Mouse (Mus musculus) limb, embryonic 13.5 days (tissue): ENCODE data around the gene Ryr2. TPM values are rescaled to one million over a fixed set of nuclear protein-coding genes. Genes with fewer than 3 reads are reported as not detected.

Experiments used
- ATAC-seq: fragments of 200-750 bp; cut with Nextera tagmentation; 2 replicates; pipeline ENCODE4 v1.8.0; 2017; ENCODE audit warnings: low read depth, moderate number of reproducible peaks, moderate TSS enrichment; ENCODE audit not compliant: low FRiP score
- H3K27ac ChIP-seq: fragments of 300-500 bp; sonication (generic); 2 replicates; pipeline ENCODE4 v1.5.1; 2015; ENCODE audit warnings: inconsistent platforms, mild to moderate bottlenecking, moderate library complexity
- H3K27me3 ChIP-seq: fragments of 300-500 bp; sonication (generic); 2 replicates; pipeline ENCODE4 v1.6.1; 2015; ENCODE audit warnings: mild to moderate bottlenecking, inconsistent platforms
- H3K36me3 ChIP-seq: fragments of 300-500 bp; sonication (generic); 2 replicates; pipeline ENCODE4 v1.6.1; 2015; ENCODE audit warnings: inconsistent platforms, mild to moderate bottlenecking, moderate library complexity
- H3K4me1 ChIP-seq: fragments of 300-500 bp; sonication (generic); 2 replicates; pipeline ENCODE4 v1.6.1; 2015; ENCODE audit warnings: inconsistent platforms
- H3K4me2 ChIP-seq: fragments of 300-500 bp; sonication (generic); replicated peaks from 2 replicates; pipeline ENCODE4 v1.6.1; 2015; ENCODE audit warnings: inconsistent platforms, mild to moderate bottlenecking, moderate library complexity
- H3K4me3 ChIP-seq: fragments of 300-500 bp; sonication (generic); 2 replicates; pipeline ENCODE4 v1.5.1; 2015; ENCODE audit warnings: moderate library complexity, mild to moderate bottlenecking, inconsistent platforms
- H3K9ac ChIP-seq: fragments of 300-500 bp; sonication (generic); 2 replicates; pipeline ENCODE4 v1.6.1; 2015; ENCODE audit warnings: mild to moderate bottlenecking, inconsistent platforms
- H3K9me3 ChIP-seq: fragments of 300-500 bp; sonication (generic); 2 replicates; pipeline ENCODE4 v1.6.1; 2016; ENCODE audit warnings: inconsistent platforms
- WGBS: fragments of 180-500 bp; shearing (Covaris S2); methylation state at CpG from one replicate; pipeline ENCODE4 v1.1.7; 2015; 5-methylcytosine and 5-hydroxymethylcytosine counted together
- polyA plus RNA-seq: library from polyadenylated mRNA; unstranded; fragments of >200 nt; fragmentation: Nextera tagmentation; extraction: Ambion mirVana; gene quantifications from 2 replicates; pipeline ENCODE4 v1.2.1, GENCODE M21; 2015

Gene Ryr2
- polyA plus RNA-seq, 1 experiment from 2014 or later, result 0.46 TPM

DNA sequence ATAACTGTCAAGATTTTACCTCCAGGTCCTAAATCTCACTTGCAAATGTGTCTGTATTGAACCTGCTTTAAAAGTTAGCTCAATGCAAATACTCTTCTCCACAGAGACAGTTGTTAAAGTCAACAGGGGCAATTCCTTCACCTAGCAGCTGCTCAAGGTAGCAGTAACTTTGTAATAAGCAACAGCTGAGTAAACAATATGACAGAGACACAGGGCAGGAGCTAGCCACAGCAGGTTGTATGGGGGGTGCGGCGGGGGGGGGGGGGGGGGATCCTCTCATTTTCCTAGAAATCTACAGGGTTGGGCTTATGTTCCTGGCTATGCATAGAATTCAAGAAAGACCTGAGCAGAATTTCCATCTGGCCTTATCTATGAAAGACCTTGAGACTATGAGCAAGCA is 339.8 kb downstream of the Ryr2 start:
- Histone ChIP-seq H3K9me3 (peaks cover 3% of the 10 kb centered on the region; the same call in 1 of the 2 replicates), H3K4me1 (no peaks in the 10 kb centered on the region), H3K4me3 (no peak overlapping the region), H3K36me3 (no peaks in the 10 kb centered on the region), H3K27me3 (no peaks in the 10 kb centered on the region), H3K27ac (no peak overlapping the region), H3K9ac (no peak overlapping the region), H3K4me2 (no peak overlapping the region)
- WGBS, result 61% methylated on average over 2 of the region's 2 CpGs
- no peak for ATAC-seq

- 74% methylated on average over 4 of the region's 4 CpGs for WGBS
- Histone ChIP-seq H3K36me3 (no peaks in the 10 kb centered on the region), H3K9ac (no peak overlapping the region), H3K4me3 (no peak overlapping the region), H3K4me2 (no peak overlapping the region), H3K27me3 (no peaks in the 10 kb centered on the region), H3K9me3 (peaks cover 3% of the 10 kb centered on the region; the same call in 1 of the 2 replicates), H3K27ac (no peak overlapping the region), H3K4me1 (no peaks in the 10 kb centered on the region)
- ATAC-seq, result no peak
These were observed 342.8 kb downstream of the Ryr2 start for GRCm38 (mm10) chr13:11763925-11764324.

DNA sequence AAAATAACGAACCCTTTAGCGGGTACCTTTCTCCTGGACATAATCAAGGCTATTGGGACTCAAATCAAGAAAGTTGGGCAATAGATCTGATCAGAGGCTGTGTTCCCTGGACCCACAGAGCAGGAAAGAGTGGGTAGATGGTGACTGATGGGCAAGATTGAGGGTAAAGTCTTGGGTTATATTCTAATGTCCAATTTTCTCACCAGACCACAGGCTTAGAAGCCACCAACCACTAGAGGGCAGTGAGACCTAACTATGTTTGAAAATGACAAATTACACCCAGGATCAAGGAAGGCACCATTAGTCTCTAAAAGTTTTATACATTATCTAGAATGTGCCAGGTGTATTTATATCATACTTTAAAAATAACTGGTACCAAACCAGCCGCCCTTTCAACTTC is 343.6 kb downstream of the Ryr2 start:
- Histone ChIP-seq H3K9me3 (peaks cover 3% of the 10 kb centered on the region; the same call in 1 of the 2 replicates), H3K27me3 (no peaks in the 10 kb centered on the region), H3K4me3 (no peak overlapping the region), H3K9ac (no peak overlapping the region), H3K4me2 (no peak overlapping the region), H3K36me3 (no peaks in the 10 kb centered on the region), H3K4me1 (no peaks in the 10 kb centered on the region), H3K27ac (no peak overlapping the region)
- ATAC-seq, result no peak
- 79% methylated on average over 3 of the region's 3 CpGs for WGBS

DNA sequence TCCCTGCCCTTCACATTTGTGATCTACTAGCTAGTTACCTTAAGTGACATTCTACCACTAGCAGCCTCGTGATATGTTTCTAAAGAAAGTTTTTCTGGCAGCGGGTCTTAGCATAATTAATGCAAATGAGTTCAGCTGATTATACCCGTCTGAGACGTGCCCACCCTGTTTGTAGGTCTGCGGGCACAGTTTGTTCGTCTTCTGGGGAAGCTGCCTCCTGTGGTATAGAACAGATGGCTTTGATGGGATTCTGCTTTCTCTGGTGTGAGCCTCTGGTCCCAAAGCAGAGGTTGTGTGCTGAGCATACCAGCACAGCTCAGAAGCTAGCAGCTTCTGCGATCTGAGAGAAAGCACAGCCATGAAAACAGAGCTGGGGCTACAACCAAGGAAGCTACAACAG is 348.9 kb downstream of the Ryr2 start:
- Histone ChIP-seq H3K4me1 (no peaks in the 10 kb centered on the region), H3K36me3 (no peaks in the 10 kb centered on the region), H3K27ac (no peak overlapping the region), H3K4me2 (no peak overlapping the region), H3K9me3 (no peaks in the 10 kb centered on the region), H3K4me3 (no peak overlapping the region), H3K27me3 (no peaks in the 10 kb centered on the region), H3K9ac (no peak overlapping the region)
- no peak for ATAC-seq
- 69% methylated on average over 7 of the region's 7 CpGs for WGBS

DNA sequence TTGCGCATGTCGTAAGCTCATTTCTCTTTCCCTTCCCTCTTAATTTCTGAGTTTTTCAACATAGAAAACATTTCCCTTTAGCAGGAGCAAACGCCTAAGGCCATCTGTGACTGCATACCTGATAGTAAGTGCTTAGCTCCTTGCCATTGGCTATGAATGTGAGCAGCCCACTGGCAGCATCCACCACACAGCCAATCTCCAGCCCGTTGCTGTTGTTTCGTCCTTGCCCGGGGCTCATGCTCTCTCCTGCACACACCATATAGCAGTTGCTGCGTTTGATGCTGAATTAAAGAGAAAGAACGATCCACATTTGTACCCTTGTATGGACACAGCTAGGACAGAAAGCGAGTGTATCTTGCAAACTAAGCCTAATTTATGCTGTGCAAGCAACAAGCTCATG is 361.3 kb downstream of the Ryr2 start:
- no peaks in the 10 kb centered on the region for H3K27me3 ChIP-seq
- H3K27ac ChIP-seq, result no peak overlapping the region
- H3K4me3 ChIP-seq, result no peak overlapping the region
- H3K9ac ChIP-seq, result no peak overlapping the region
- 87% methylated on average over 9 of the region's 9 CpGs for WGBS
- H3K36me3 ChIP-seq, result no peaks in the 10 kb centered on the region
- H3K4me2 ChIP-seq, result no peak overlapping the region
- H3K4me1 ChIP-seq, result no peaks in the 10 kb centered on the region
- ATAC-seq, result no peak
- no peaks in the 10 kb centered on the region for H3K9me3 ChIP-seq

DNA sequence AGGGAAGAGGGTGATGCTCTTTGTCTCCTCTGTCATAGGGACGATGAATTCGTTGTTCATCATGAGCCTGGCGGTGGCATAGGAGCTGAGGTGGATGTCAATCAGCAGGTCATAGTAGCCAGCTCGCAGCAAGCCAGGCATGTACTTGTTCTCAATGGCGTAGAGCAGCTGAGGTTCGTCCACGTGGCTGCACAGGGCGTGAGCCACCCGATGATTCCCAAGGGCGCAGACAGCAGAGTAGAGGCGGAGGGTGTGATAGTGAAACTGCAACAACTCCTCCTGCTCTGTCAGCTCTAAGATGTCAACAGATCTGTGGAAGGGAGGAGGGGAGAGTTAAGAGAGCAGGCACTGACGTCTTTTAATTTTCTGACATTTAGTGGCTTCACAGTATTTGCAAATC is 368.5 kb downstream of the Ryr2 start:
- 90% methylated on average over 12 of the region's 12 CpGs for WGBS

GRCm38 (mm10) chr13:11716216-11716615 is 390.5 kb downstream of the Ryr2 start:
- no peak for ATAC-seq
- no peaks in the 10 kb centered on the region for H3K4me1 ChIP-seq
- H3K9me3 ChIP-seq, result no peaks in the 10 kb centered on the region
- H3K9ac ChIP-seq, result no peak overlapping the region
- WGBS, result 95% methylated on average over 4 of the region's 4 CpGs
- H3K36me3 ChIP-seq, result no peaks in the 10 kb centered on the region
- no peaks in the 10 kb centered on the region for H3K27me3 ChIP-seq
- no peak overlapping the region for H3K4me2 ChIP-seq
- H3K27ac ChIP-seq, result no peak overlapping the region
- no peak overlapping the region for H3K4me3 ChIP-seq

More for the DNA sequence above, 368.5 kb downstream of the Ryr2 start:
- Histone ChIP-seq H3K36me3 (no peaks in the 10 kb centered on the region), H3K27me3 (no peaks in the 10 kb centered on the region), H3K9ac (no peak overlapping the region), H3K4me2 (no peak overlapping the region), H3K4me1 (no peaks in the 10 kb centered on the region), H3K27ac (no peak overlapping the region), H3K9me3 (no peaks in the 10 kb centered on the region), H3K4me3 (no peak overlapping the region)
- no peak for ATAC-seq

DNA sequence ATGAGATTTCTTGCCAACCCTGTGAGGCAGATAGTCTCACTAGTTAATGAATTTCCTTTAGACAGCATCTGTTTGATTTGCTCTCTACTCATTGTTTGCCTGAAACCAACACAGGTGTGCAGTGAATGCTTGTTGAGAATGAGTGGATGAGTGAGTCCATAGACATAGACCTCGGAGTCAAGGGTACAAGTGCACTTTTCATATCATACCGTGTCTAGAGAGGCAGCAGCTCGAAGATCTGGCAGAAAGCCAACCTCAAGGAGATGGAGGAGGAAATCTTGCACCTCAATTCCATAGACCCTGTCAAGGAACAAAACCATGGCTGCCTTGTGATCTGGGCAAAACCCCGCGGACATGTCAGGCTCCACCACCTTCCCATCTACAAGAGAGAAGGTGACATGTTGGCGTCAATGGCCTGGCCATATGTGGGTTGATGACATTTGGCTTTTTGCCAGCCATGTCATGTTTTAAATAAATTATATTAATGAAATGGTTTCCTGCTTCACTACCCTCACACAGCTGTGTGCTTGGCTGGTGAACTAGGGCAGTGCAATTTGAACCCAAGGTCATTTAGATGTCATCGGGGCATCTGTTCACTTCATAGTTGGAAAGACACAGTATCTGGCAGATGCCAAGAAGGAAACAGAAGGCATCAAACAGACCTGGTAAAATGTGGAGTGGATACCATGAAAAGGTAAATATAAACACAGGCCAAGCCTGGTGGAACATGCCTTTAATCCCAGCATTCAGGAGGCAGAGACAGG is 396.9 kb downstream of the Ryr2 start:
- no peaks in the 10 kb centered on the region for H3K4me1 ChIP-seq
- H3K9me3 ChIP-seq, result no peaks in the 10 kb centered on the region
- H3K27ac ChIP-seq, result no peak overlapping the region
- no peak overlapping the region for H3K9ac ChIP-seq
- ATAC-seq, result no peak
- WGBS, result 84% methylated on average over 7 of the region's 7 CpGs
- H3K36me3 ChIP-seq, result no peaks in the 10 kb centered on the region
- no peak overlapping the region for H3K4me2 ChIP-seq
- H3K4me3 ChIP-seq, result no peak overlapping the region
- H3K27me3 ChIP-seq, result no peaks in the 10 kb centered on the region

GRCm38 (mm10) chr13:11701721-11702120 is 405.0 kb downstream of the Ryr2 start:
- no peaks in the 10 kb centered on the region for H3K9me3 ChIP-seq
- no peak overlapping the region for H3K4me3 ChIP-seq
- no peaks in the 10 kb centered on the region for H3K27me3 ChIP-seq
- WGBS, result 91% methylated on average over 3 of the region's 3 CpGs
- no peak overlapping the region for H3K4me2 ChIP-seq
- no peak overlapping the region for H3K27ac ChIP-seq
- H3K4me1 ChIP-seq, result no peaks in the 10 kb centered on the region
- no peaks in the 10 kb centered on the region for H3K36me3 ChIP-seq
- no peak overlapping the region for H3K9ac ChIP-seq
- ATAC-seq, result no peak

GRCm38 (mm10) chr13:11696496-11696895 is 410.2 kb downstream of the Ryr2 start:
- no peaks in the 10 kb centered on the region for H3K36me3 ChIP-seq
- no peak overlapping the region for H3K4me2 ChIP-seq
- no peaks in the 10 kb centered on the region for H3K9me3 ChIP-seq
- H3K4me1 ChIP-seq, result no peaks in the 10 kb centered on the region
- 80% methylated on average over 1 of the region's 1 CpGs for WGBS
- no peak overlapping the region for H3K9ac ChIP-seq
- H3K4me3 ChIP-seq, result no peak overlapping the region
- ATAC-seq, result no peak
- H3K27me3 ChIP-seq, result no peaks in the 10 kb centered on the region
- no peak overlapping the region for H3K27ac ChIP-seq

GRCm38 (mm10) chr13:11681802-11682201 is 424.9 kb downstream of the Ryr2 start:
- WGBS, result 81% methylated on average over 4 of the region's 4 CpGs
- Histone ChIP-seq H3K36me3 (no peaks in the 10 kb centered on the region), H3K27ac (no peak overlapping the region), H3K27me3 (no peaks in the 10 kb centered on the region), H3K4me3 (no peak overlapping the region), H3K4me1 (no peaks in the 10 kb centered on the region), H3K9me3 (no peaks in the 10 kb centered on the region), H3K4me2 (no peak overlapping the region), H3K9ac (no peak overlapping the region)
- ATAC-seq, result no peak

DNA sequence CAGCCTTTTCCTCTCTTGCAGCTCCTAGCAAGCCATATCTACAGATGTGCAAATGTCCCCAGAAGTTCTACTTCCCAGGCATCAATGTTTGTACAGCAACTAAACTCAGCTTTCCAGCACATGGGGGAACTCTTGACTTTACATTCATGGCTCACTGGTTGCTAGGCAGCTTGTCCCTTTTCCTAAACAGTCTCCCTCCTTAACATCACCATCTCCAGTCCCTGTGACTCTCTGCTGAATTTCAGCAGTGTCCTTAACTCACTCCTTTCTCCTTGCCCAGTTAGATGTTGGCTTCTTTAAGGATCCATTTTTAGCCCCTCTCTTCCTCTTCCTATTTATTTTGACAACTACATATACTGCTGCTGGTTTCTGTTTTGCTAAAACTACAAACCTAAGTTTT is 443.9 kb downstream of the Ryr2 start:
- H3K4me1 ChIP-seq, result no peaks in the 10 kb centered on the region
- H3K4me2 ChIP-seq, result no peak overlapping the region
- no peak overlapping the region for H3K27ac ChIP-seq
- H3K9me3 ChIP-seq, result no peaks in the 10 kb centered on the region
- no peak for ATAC-seq
- H3K4me3 ChIP-seq, result no peak overlapping the region
- no peak overlapping the region for H3K9ac ChIP-seq
- no peaks in the 10 kb centered on the region for H3K36me3 ChIP-seq
- H3K27me3 ChIP-seq, result no peaks in the 10 kb centered on the region

DNA sequence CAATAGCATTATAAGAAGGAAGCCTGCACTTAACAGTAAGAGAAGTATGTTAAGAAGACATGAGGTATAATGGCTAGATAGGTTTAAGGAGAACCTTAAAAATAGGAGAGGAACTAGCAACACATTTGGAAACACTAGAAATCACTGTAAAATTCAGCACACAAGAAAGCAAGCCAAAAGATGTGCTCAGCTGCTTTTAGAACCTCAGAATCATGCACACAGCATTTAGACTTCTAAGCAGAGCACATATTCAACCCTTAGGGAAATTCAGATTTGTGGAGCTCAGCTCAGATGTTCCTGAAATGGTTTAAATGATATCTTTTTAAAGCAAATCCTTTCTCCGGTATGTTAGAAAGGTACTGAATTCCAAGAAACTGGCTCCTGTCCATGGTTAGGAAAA is 461.9 kb downstream of the Ryr2 start:
- Histone ChIP-seq H3K4me2 (no peak overlapping the region), H3K27me3 (no peaks in the 10 kb centered on the region), H3K36me3 (no peaks in the 10 kb centered on the region), H3K27ac (no peak overlapping the region), H3K4me3 (no peak overlapping the region), H3K4me1 (no peaks in the 10 kb centered on the region), H3K9ac (no peak overlapping the region), H3K9me3 (no peaks in the 10 kb centered on the region)
- ATAC-seq, result no peak
- 82% methylated on average over 1 of the region's 1 CpGs for WGBS
